Mouse (Mus musculus) embryonic fibroblast, embryonic 13.5 days (primary cell): Measurements from ENCODE around the gene Gpam.

Experiments
- CTCF ChIP-seq: IDR thresholded peaks from 2 replicates; pipeline ENCODE4 v1.5.1; 2011; ENCODE audit warnings: mild to moderate bottlenecking, control low read depth, low read length, moderate library complexity, borderline replicate concordance; ENCODE audit not compliant: insufficient read depth
- POLR2A ChIP-seq: IDR thresholded peaks from 2 replicates; pipeline ENCODE4 v1.6.1; 2011; ENCODE audit warnings: low read depth, mild to moderate bottlenecking, control low read depth, low read length, moderate library complexity

- TF ChIP-seq POLR2A (no peak), CTCF (no peak)
Measured at GRCm38 (mm10) chr19:55062501-55062900, 64.5 kb downstream of the Gpam start.
